Mouse (Mus musculus): ENCODE data around the gene Adrb1. TPM values are rescaled to one million over a fixed set of nuclear protein-coding genes. Genes with fewer than 3 reads are reported as not detected.
"Not testable (repeated sequence)": the region's sequence is repeated elsewhere in the genome, so short reads cannot be mapped to it uniquely, and the experiment has no call there.

Gene Adrb1
- total RNA-seq, 2 experiments from 2014 or later: 0.45 TPM; not detected in 1

DNA sequence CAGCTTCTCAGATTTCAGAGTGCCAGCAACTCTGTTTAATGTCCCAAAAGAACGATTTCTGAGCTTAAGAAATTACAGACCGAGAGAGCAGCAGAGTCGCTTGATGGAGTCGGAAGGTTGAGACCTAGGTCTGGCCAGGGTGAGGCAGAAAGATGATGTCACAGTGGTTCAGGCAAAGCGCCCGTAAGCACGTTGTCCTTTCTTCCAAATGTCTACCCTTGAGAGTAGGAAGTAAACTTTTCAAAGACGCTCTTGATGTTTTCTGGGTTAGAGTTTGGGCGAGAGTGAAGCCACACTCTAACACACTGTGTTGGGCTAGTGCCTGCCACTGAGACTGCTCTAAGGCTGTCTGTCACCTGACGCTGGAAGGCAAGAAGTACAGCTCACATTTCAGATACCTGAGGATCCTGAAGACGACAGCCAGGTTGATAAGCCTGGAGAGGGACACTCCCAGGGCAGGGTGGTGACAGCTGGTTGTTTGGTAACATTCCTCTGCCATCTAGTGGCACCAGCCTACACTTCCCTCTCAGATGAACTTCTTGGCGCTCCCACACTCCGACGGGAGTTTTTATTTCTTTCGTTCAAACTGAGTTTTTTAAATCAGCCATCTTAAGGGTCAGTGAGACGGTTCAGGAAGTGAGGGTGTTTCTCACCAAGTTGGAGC, 54.9 kb downstream of the Adrb1 start:
- ATAC-seq (replicated peaks; ENCODE audit: low FRiP score, poor library complexity, severe bottlenecking): no peak

DNA sequence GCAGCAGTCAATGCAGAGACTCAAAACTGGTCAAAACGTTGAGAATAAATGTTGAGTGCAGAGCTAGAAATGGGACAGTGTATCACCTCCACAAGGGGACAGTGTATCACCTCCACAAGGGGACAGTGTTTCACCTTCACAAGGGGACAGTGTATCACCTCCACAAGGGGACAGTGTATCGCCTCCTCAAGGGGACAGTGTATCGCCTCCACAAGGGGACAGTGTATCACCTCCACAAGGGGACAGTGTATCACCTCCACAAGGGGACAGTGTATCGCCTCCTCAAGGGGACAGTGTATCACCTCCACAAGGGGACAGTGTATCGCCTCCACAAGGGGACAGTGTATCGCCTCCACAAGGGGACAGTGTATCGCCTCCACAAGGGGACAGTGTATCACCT, 56.5 kb downstream of the Adrb1 start:
- ATAC-seq (replicated peaks; ENCODE audit: low FRiP score, poor library complexity, severe bottlenecking): not testable (repeated sequence)

Other genes with a start within 250 kb of the Adrb1 start
- 32.7 and 71.7 TPM in 2 replicates for gene Dclre1a, start 174.0 kb upstream of the Adrb1 start, total RNA-seq (2015; ENCODE audit: low replicate concordance)
- 20.9 and 50.8 TPM in 2 replicates for gene Dclre1a, start 174.0 kb upstream of the Adrb1 start, total RNA-seq (2017; ENCODE audit: low replicate concordance)
- 12.2 and 14.1 TPM in 2 replicates for gene Nhlrc2, start 173.9 kb upstream of the Adrb1 start, total RNA-seq (2015; ENCODE audit: low replicate concordance)
- 17.7 and 26.8 TPM in 2 replicates for gene Nhlrc2, start 173.9 kb upstream of the Adrb1 start, total RNA-seq (2017; ENCODE audit: low replicate concordance)
- 12.6 and 18.4 TPM in 2 replicates for gene Ccdc186, start 100.0 kb downstream of the Adrb1 start, total RNA-seq (2015; ENCODE audit: low replicate concordance)
- gene Ccdc186, start 100.0 kb downstream of the Adrb1 start, total RNA-seq (2017; ENCODE audit: low replicate concordance): 27.0 and 45.1 TPM in 2 replicates
- not detected in 2 replicates for gene Tdrd1, start 104.0 kb downstream of the Adrb1 start, total RNA-seq (2015; ENCODE audit: low replicate concordance)
- not detected in 2 replicates for gene Tdrd1, start 104.0 kb downstream of the Adrb1 start, total RNA-seq (2017; ENCODE audit: low replicate concordance)
- gene Vwa2, start 152.1 kb downstream of the Adrb1 start, total RNA-seq (2015; ENCODE audit: low replicate concordance): not detected in 2 replicates
- gene Vwa2, start 152.1 kb downstream of the Adrb1 start, total RNA-seq (2017; ENCODE audit: low replicate concordance): not detected in 2 replicates